29 mouse cellular contexts compared by ENCODE assay signal in the genomic region with DNA sequence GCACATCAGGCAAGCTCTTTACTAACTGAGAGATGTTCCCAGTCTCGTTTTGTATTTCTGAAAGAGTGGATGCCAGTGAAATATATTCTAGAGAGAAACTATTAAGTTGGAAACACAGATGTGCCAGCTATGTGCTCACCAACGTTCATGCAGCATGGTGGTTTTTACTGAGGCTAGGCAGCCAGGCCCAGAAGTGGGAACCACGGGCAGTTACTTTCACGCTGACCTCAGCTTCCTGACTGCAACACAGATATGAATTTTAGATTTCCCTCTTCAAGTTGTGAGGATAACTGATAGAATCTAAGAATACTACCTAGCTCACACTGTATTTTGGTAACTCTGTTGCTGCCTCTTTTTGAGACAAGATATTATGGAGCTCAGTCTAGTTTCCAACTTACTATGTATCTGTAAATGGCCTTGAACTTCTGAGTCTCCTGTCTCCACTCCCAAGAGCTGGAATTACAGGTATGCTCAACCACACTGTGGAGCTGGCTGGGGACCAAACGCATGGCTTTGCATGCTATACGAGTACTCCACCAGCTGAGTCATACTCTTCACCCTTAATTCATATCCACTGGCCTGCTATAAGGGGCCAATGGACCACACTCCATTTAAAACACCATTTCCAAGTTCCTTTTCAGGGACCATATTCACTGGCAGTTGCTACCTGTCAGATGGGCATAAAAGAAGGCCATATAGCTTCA. TPM values are rescaled to one million over a fixed set of nuclear protein-coding genes. Genes with fewer than 3 reads are reported as not detected.
DNase-seq lines count a peak whose midpoint lies in the region; ATAC-seq lines count a peak whose summit lies in the region.
"Had no signal": no experiment of that assay in that cellular context is flagged by ENCODE, and none has a peak within 500 bp of the region (broad histone marks: within the 10 kb centered on the region; RNA-seq: fewer than 3 reads in every experiment).

No protein-coding gene starts in this region.

- WGBS in heart, embryonic 10.5 days: 73% methylated on average over 6 of the region's 6 CpGs
- WGBS in embryonic facial prominence, embryonic 15.5 days: 68% methylated on average over 6 of the region's 6 CpGs
- 64% methylated on average over 6 of the region's 6 CpGs for WGBS in stomach, embryonic 16.5 days
- 85% methylated on average over 6 of the region's 6 CpGs for WGBS in hindbrain, embryonic 11.5 days

- no peak overlapping the region for H3K9ac ChIP-seq in embryonic facial prominence, embryonic 15.5 days
- H3K9ac ChIP-seq in stomach, embryonic 16.5 days (ENCODE audit: low read length): no peak overlapping the region
- H3K9ac ChIP-seq in hindbrain, embryonic 11.5 days (ENCODE audit: low read depth, low read length): no peak overlapping the region
- H3K9ac ChIP-seq: forebrain, embryonic 13.5 days; hindbrain, embryonic 13.5 days; limb, embryonic 13.5 days; liver, postnatal 0 days; midbrain, embryonic 12.5 days; neural tube, embryonic 13.5 days had no signal

- H3K27ac ChIP-seq in heart, embryonic 10.5 days: no peak overlapping the region
- 0 out of 2 replicates have a peak overlapping the region, but pooled peaks have one; percentile 22 for H3K27ac ChIP-seq in embryonic facial prominence, embryonic 15.5 days (replicated peaks)
- H3K27ac ChIP-seq in stomach, embryonic 16.5 days (ENCODE audit: low read length): peak overlapping the region; percentile 43
- no peak overlapping the region for H3K27ac ChIP-seq in hindbrain, embryonic 11.5 days (ENCODE audit: low read depth, low read length)
- H3K27ac ChIP-seq: forebrain, embryonic 13.5 days; hindbrain, embryonic 13.5 days; left cerebral cortex, adult 2 months; limb, embryonic 13.5 days; midbrain, embryonic 12.5 days; neural tube, embryonic 13.5 days had no signal

- no peak overlapping the region for H3K4me3 ChIP-seq in heart, embryonic 10.5 days
- no peak overlapping the region for H3K4me3 ChIP-seq in embryonic facial prominence, embryonic 15.5 days (replicated peaks)
- no peak overlapping the region for H3K4me3 ChIP-seq in stomach, embryonic 16.5 days (replicated peaks; ENCODE audit: low read length)
- no peak overlapping the region for H3K4me3 ChIP-seq in hindbrain, embryonic 11.5 days (ENCODE audit: low read depth, low read length)
- H3K4me3 ChIP-seq: forebrain, embryonic 13.5 days; hindbrain, embryonic 13.5 days; left cerebral cortex, adult 2 months; limb, embryonic 13.5 days; megakaryocyte, embryonic 14.5 days; midbrain, embryonic 12.5 days; neural tube, embryonic 13.5 days had no signal

- DNase-seq in heart, embryonic 10.5 days (ENCODE audit: low spot score): peak; percentile 28
- no peak for DNase-seq in heart, adult 18-20 months
- DNase-seq in 416B (ENCODE audit: low read depth): peak; percentile 90
- no peak for DNase-seq in thymus, postnatal 0 days (ENCODE audit: low spot score)
- DNase-seq in hindbrain, embryonic 11.5 days (ENCODE audit: low spot score): no peak
- DNase-seq: adrenal gland, postnatal 25 days; cerebellum, adult 11-12 months; cerebellum, adult 9-11 months; gastrocnemius, postnatal 25 days; heart, postnatal 14 days; kidney, postnatal 10 days; liver, postnatal 0 days; thymus, postnatal 14 days had no signal

- no peaks in the 10 kb centered on the region for H3K4me1 ChIP-seq in heart, embryonic 10.5 days
- no peaks in the 10 kb centered on the region for H3K4me1 ChIP-seq in embryonic facial prominence, embryonic 15.5 days
- no peaks in the 10 kb centered on the region for H3K4me1 ChIP-seq in stomach, embryonic 16.5 days (ENCODE audit: control insufficient read depth, insufficient read depth, low read length)
- no peaks in the 10 kb centered on the region for H3K4me1 ChIP-seq in hindbrain, embryonic 11.5 days (replicated peaks; ENCODE audit: control insufficient read depth, insufficient read depth, low read length)
- H3K4me1 ChIP-seq: forebrain, embryonic 13.5 days; hindbrain, embryonic 13.5 days; midbrain, embryonic 12.5 days; neural tube, embryonic 13.5 days had no signal

- no peaks in the 10 kb centered on the region for H3K27me3 ChIP-seq in heart, embryonic 10.5 days (ENCODE audit: insufficient read depth, poor library complexity, severe bottlenecking)
- H3K27me3 ChIP-seq in embryonic facial prominence, embryonic 15.5 days: no peaks in the 10 kb centered on the region
- no peaks in the 10 kb centered on the region for H3K27me3 ChIP-seq in stomach, embryonic 16.5 days (ENCODE audit: control insufficient read depth, insufficient read depth, low read length)
- no peaks in the 10 kb centered on the region for H3K27me3 ChIP-seq in hindbrain, embryonic 11.5 days (ENCODE audit: control insufficient read depth, insufficient read depth, low read length)
- H3K27me3 ChIP-seq: forebrain, embryonic 13.5 days; hindbrain, embryonic 13.5 days; limb, embryonic 13.5 days; neural tube, embryonic 13.5 days had no signal

- no peaks in the 10 kb centered on the region for H3K9me3 ChIP-seq in heart, embryonic 10.5 days
- H3K9me3 ChIP-seq in embryonic facial prominence, embryonic 15.5 days (replicated peaks): no peaks in the 10 kb centered on the region
- no peaks in the 10 kb centered on the region for H3K9me3 ChIP-seq in stomach, embryonic 16.5 days (replicated peaks; ENCODE audit: control insufficient read depth, low read length)
- no peaks in the 10 kb centered on the region for H3K9me3 ChIP-seq in hindbrain, embryonic 11.5 days (ENCODE audit: control insufficient read depth, low read length)
- H3K9me3 ChIP-seq: forebrain, embryonic 13.5 days; hindbrain, embryonic 13.5 days; limb, embryonic 13.5 days; megakaryocyte, embryonic 14.5 days; midbrain, embryonic 12.5 days; neural tube, embryonic 13.5 days had no signal

- H3K4me2 ChIP-seq in embryonic facial prominence, embryonic 15.5 days (replicated peaks): no peak overlapping the region
- no peak overlapping the region for H3K4me2 ChIP-seq in stomach, embryonic 16.5 days (ENCODE audit: low read depth, low read length)
- H3K4me2 ChIP-seq in hindbrain, embryonic 11.5 days (replicated peaks; ENCODE audit: low read depth, low read length): no peak overlapping the region
- H3K4me2 ChIP-seq: forebrain, embryonic 13.5 days; hindbrain, embryonic 13.5 days; limb, embryonic 13.5 days; liver, embryonic 11.5 days; midbrain, embryonic 12.5 days; neural tube, embryonic 13.5 days had no signal

- H3K36me3 ChIP-seq in heart, embryonic 10.5 days: no peaks in the 10 kb centered on the region
- no peaks in the 10 kb centered on the region for H3K36me3 ChIP-seq in embryonic facial prominence, embryonic 15.5 days
- H3K36me3 ChIP-seq in stomach, embryonic 16.5 days (ENCODE audit: control insufficient read depth, insufficient read depth, low read length): no peaks in the 10 kb centered on the region
- H3K36me3 ChIP-seq in hindbrain, embryonic 11.5 days (ENCODE audit: control insufficient read depth, insufficient read depth, low read length): no peaks in the 10 kb centered on the region
- H3K36me3 ChIP-seq: hindbrain, embryonic 13.5 days; limb, embryonic 13.5 days; midbrain, embryonic 12.5 days; neural tube, embryonic 13.5 days had no signal

- no peak for ATAC-seq in embryonic facial prominence, embryonic 15.5 days (ENCODE audit: insufficient number of reproducible peaks, low FRiP score, low TSS enrichment, low read depth)
- no peak for ATAC-seq in stomach, embryonic 16.5 days (ENCODE audit: insufficient read depth, low FRiP score)
- no peak for ATAC-seq in hindbrain, embryonic 11.5 days (ENCODE audit: low FRiP score)
- ATAC-seq: CD4-positive, CD25-positive, alpha-beta regulatory T cell, adult 4 months; forebrain, embryonic 13.5 days; intestine, embryonic 16.5 days; liver, postnatal 0 days had no signal

RNA-seq across cellular contexts. Expression of gene Bpifc, which starts 22.1 kb away (rescaled TPM):
- 0.13 TPM in 1 of 2 replicates, not detected in the other for polyA plus RNA-seq in heart, embryonic 10.5 days (2016; fragmentation: Nextera tagmentation; extraction: Ambion mirVana)
- total RNA-seq in heart, adult 18-20 months (2021): not detected
- polyA plus RNA-seq in embryonic facial prominence, embryonic 15.5 days (2015; fragmentation: Nextera tagmentation; extraction: Ambion mirVana): 8.3 and 9.8 TPM in 2 replicates
- 3.0 and 6.3 TPM in 2 replicates for polyA plus RNA-seq in stomach, embryonic 16.5 days (2015; fragmentation: Nextera tagmentation; extraction: Ambion mirVana)
- 0.86 and 0.87 TPM in 2 replicates for polyA plus RNA-seq in thymus, postnatal 0 days (2015; fragmentation: Nextera tagmentation; extraction: Ambion mirVana)
- polyA plus RNA-seq in hindbrain, embryonic 11.5 days (2014; fragmentation: Nextera tagmentation; extraction: Ambion mirVana): 0.15 TPM in 1 of 2 replicates, not detected in the other
- total RNA-seq: gastrocnemius, adult 18-20 months; gastrocnemius, postnatal 25 days; heart, adult 8-10 months; heart, postnatal 14 days; layer of hippocampus, postnatal 10 days had no signal
- polyA plus RNA-seq: CD4-positive, CD25-positive, alpha-beta regulatory T cell, adult 4 months; forebrain, embryonic 13.5 days; heart, embryonic 14.5 days; hindbrain, embryonic 13.5 days; intestine, embryonic 16.5 days; liver, embryonic 11.5 days; liver, postnatal 0 days; midbrain, embryonic 12.5 days; neural tube, embryonic 13.5 days had no signal

RNA-seq across cellular contexts. Expression of gene Rtcb, which starts 31.9 kb away (rescaled TPM):
- polyA plus RNA-seq in heart, embryonic 10.5 days (2016; fragmentation: Nextera tagmentation; extraction: Ambion mirVana): 155 and 179 TPM in 2 replicates
- total RNA-seq in heart, adult 18-20 months (2021): 10 to 100 TPM; 82.3 to 82.9 TPM
- polyA plus RNA-seq in embryonic facial prominence, embryonic 15.5 days (2015; fragmentation: Nextera tagmentation; extraction: Ambion mirVana): 170 TPM in 2 replicates
- polyA plus RNA-seq in stomach, embryonic 16.5 days (2015; fragmentation: Nextera tagmentation; extraction: Ambion mirVana): 164 and 168 TPM in 2 replicates
- polyA plus RNA-seq in thymus, postnatal 0 days (2015; fragmentation: Nextera tagmentation; extraction: Ambion mirVana): 146 and 148 TPM in 2 replicates
- 173 and 201 TPM in 2 replicates for polyA plus RNA-seq in hindbrain, embryonic 11.5 days (2014; fragmentation: Nextera tagmentation; extraction: Ambion mirVana)

RNA-seq across cellular contexts. Expression of gene Fbxo7, which starts 32.2 kb away (rescaled TPM):
- polyA plus RNA-seq in heart, embryonic 10.5 days (2016; fragmentation: Nextera tagmentation; extraction: Ambion mirVana): 22.5 and 28.1 TPM in 2 replicates
- total RNA-seq in heart, adult 18-20 months (2021): 10 to 100 TPM; 14.4 to 17.9 TPM
- polyA plus RNA-seq in embryonic facial prominence, embryonic 15.5 days (2015; fragmentation: Nextera tagmentation; extraction: Ambion mirVana): 26.3 and 29.9 TPM in 2 replicates
- polyA plus RNA-seq in stomach, embryonic 16.5 days (2015; fragmentation: Nextera tagmentation; extraction: Ambion mirVana): 38.0 and 39.2 TPM in 2 replicates
- 51.4 and 54.7 TPM in 2 replicates for polyA plus RNA-seq in thymus, postnatal 0 days (2015; fragmentation: Nextera tagmentation; extraction: Ambion mirVana)
- 16.2 and 18.1 TPM in 2 replicates for polyA plus RNA-seq in hindbrain, embryonic 11.5 days (2014; fragmentation: Nextera tagmentation; extraction: Ambion mirVana)

Comparison
In these comparisons a context has a peak if more than half of its experiments do, and no peak if none do; other contexts are left out.
1. DNase-seq: peak in heart, embryonic 10.5 days (single experiment) and 416B (single experiment); none in heart, adult 18-20 months (0 of 2), thymus, postnatal 0 days (single experiment) and hindbrain, embryonic 11.5 days (single experiment).
2. H3K27ac ChIP-seq: peak in embryonic facial prominence, embryonic 15.5 days (single experiment) and stomach, embryonic 16.5 days (single experiment); none in heart, embryonic 10.5 days (single experiment) and hindbrain, embryonic 11.5 days (single experiment).